Mouse (Mus musculus): ENCODE results near the gene Gdap1l1. TPM values are rescaled to one million over a fixed set of nuclear protein-coding genes. Genes with fewer than 3 reads are reported as not detected.

Gdap1l1 gene
- 96.6 and 99.8 TPM in 2 replicates for polyA plus RNA-seq (2012; rRNA removed)

GRCm38 (mm10) chr2:163438246-163438618 lies at the start of gene Gdap1l1:
Gene Gdap1l1 (plus strand): TSS chr2:163438476.
- Histone ChIP-seq H3K4me3 (ENCODE audit: insufficient read depth, low read length) (peak within 1 kb of the TSS; percentile 91), H3K4me1 (ENCODE audit: control insufficient read depth, insufficient read depth, low read length) (peaks cover 5% of the 10 kb centered on the region; the same call in 1 of the 2 replicates), H3K27ac (ENCODE audit: insufficient read depth, low read length) (peak within 1 kb of the TSS; percentile 86)
- peak; percentile 69; the same call in 1 of the 2 replicates for TF ChIP-seq POLR2A (IDR thresholded peaks at IDR 0.05; ENCODE audit: extremely low read depth, insufficient read depth, low read length)
- no peak for TF ChIP-seq CTCF (IDR thresholded peaks at IDR 0.05; ENCODE audit: extremely low read depth, insufficient read depth, low read length)

DNA sequence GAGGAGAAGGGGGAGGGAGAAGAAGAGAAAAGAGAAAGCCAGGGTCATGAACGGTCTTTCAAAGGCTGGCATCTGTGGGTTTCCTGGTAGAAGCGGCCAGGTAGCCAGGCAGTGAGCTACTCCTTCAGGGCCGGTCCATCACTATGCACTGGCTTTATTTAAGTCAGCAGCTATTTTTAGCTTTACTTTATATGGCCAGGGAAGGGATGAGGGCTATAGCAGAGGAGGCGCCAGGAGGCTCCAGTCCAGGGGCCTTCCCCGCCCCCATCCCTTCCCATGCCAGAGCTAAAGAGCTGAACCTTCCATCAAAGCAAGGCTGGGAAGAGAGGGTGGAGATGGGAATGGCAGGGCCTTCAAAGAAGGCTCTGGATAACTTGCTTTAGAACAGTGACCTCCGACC lies 45.8 kb upstream of the Gdap1l1 start:
- TF ChIP-seq CTCF (IDR thresholded peaks at IDR 0.05; ENCODE audit: extremely low read depth, insufficient read depth, low read length) = no peak
- no peak for TF ChIP-seq POLR2A (IDR thresholded peaks at IDR 0.05; ENCODE audit: extremely low read depth, insufficient read depth, low read length)
- no peak overlapping the region for H3K4me3 ChIP-seq (ENCODE audit: insufficient read depth, low read length)

DNA sequence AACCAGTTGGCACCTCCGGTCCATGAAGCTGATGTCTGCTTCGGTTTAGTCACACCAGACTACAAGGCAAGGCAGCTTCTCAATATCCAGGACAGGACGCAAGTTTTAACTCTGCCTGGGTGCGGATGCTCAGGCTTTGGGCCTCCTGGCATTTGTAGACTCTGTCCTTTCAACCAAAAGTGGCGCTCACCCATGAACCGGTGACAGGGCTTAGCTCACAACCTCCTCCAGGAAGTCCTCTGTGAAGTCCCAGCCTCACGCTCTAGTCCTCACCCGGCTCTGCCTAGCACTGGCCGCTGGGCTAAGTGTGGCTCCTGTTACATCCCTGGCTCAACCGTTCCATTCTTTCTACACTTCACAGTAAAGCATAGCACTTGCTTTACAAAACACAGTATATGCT lies 45.0 kb upstream of the Gdap1l1 start:
- Histone ChIP-seq H3K27ac (ENCODE audit: insufficient read depth, low read length) (no peak overlapping the region), H3K4me1 (ENCODE audit: control insufficient read depth, insufficient read depth, low read length) (no peaks in the 10 kb centered on the region), H3K4me3 (ENCODE audit: insufficient read depth, low read length) (no peak overlapping the region)
- TF ChIP-seq POLR2A (IDR thresholded peaks at IDR 0.05; ENCODE audit: extremely low read depth, insufficient read depth, low read length) = no peak
- no peak for TF ChIP-seq CTCF (IDR thresholded peaks at IDR 0.05; ENCODE audit: extremely low read depth, insufficient read depth, low read length)

More for the DNA sequence above, 45.8 kb upstream of the Gdap1l1 start:
- Histone ChIP-seq H3K27ac (ENCODE audit: insufficient read depth, low read length) (no peak overlapping the region), H3K4me1 (ENCODE audit: control insufficient read depth, insufficient read depth, low read length) (no peaks in the 10 kb centered on the region)

- no peaks in the 10 kb centered on the region for H3K4me1 ChIP-seq (ENCODE audit: control insufficient read depth, insufficient read depth, low read length)
- H3K4me3 ChIP-seq (ENCODE audit: insufficient read depth, low read length) = no peak overlapping the region
- H3K27ac ChIP-seq (ENCODE audit: insufficient read depth, low read length) = no peak overlapping the region
- TF ChIP-seq POLR2A (IDR thresholded peaks at IDR 0.05; ENCODE audit: extremely low read depth, insufficient read depth, low read length) (no peak), CTCF (IDR thresholded peaks at IDR 0.05; ENCODE audit: extremely low read depth, insufficient read depth, low read length) (no peak)
Measured at GRCm38 (mm10) chr2:163393976-163394375, 44.3 kb upstream of the Gdap1l1 start.

DNA sequence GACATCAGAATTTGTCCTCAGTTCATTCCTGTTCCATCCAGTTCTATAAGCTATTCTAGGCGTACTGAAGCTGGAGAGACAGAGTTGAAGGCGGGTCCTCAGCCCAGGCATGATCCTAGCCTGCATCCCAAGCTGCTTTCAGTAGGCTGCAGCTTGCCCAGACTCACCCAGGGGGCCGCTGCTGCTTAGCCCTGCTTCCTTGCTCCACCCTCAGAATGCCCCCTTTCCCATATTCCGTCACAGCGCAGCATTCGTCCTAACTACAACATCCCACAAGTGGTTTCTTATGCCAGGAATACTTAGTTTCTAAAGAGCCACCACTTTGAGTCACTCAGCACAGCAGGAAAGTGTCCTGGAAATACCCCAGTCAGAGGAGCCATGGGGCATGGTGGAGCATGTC lies 43.3 kb upstream of the Gdap1l1 start:
- no peaks in the 10 kb centered on the region for H3K4me1 ChIP-seq (ENCODE audit: control insufficient read depth, insufficient read depth, low read length)
- TF ChIP-seq POLR2A (IDR thresholded peaks at IDR 0.05; ENCODE audit: extremely low read depth, insufficient read depth, low read length) (no peak), CTCF (IDR thresholded peaks at IDR 0.05; ENCODE audit: extremely low read depth, insufficient read depth, low read length) (no peak)
- no peak overlapping the region for H3K27ac ChIP-seq (ENCODE audit: insufficient read depth, low read length)
- H3K4me3 ChIP-seq (ENCODE audit: insufficient read depth, low read length) = no peak overlapping the region

GRCm38 (mm10) chr2:163397071-163397470 lies 41.2 kb upstream of the Gdap1l1 start:
- no peaks in the 10 kb centered on the region for H3K4me1 ChIP-seq (ENCODE audit: control insufficient read depth, insufficient read depth, low read length)
- no peak for TF ChIP-seq POLR2A (IDR thresholded peaks at IDR 0.05; ENCODE audit: extremely low read depth, insufficient read depth, low read length)
- no peak for TF ChIP-seq CTCF (IDR thresholded peaks at IDR 0.05; ENCODE audit: extremely low read depth, insufficient read depth, low read length)
- no peak overlapping the region for H3K4me3 ChIP-seq (ENCODE audit: insufficient read depth, low read length)
- no peak overlapping the region for H3K27ac ChIP-seq (ENCODE audit: insufficient read depth, low read length)

- H3K4me1 ChIP-seq (ENCODE audit: control insufficient read depth, insufficient read depth, low read length) = no peaks in the 10 kb centered on the region
- TF ChIP-seq POLR2A (IDR thresholded peaks at IDR 0.05; ENCODE audit: extremely low read depth, insufficient read depth, low read length) (no peak), CTCF (IDR thresholded peaks at IDR 0.05; ENCODE audit: extremely low read depth, insufficient read depth, low read length) (no peak)
- no peak within 1 kb of the TSS for H3K4me3 ChIP-seq (ENCODE audit: insufficient read depth, low read length)
Measured at GRCm38 (mm10) chr2:163397905-163398304, 40.4 kb upstream of the Gdap1l1 start, which contains the start of gene Jph2. Gene Jph2 (minus strand): TSS chr2:163397993.

DNA sequence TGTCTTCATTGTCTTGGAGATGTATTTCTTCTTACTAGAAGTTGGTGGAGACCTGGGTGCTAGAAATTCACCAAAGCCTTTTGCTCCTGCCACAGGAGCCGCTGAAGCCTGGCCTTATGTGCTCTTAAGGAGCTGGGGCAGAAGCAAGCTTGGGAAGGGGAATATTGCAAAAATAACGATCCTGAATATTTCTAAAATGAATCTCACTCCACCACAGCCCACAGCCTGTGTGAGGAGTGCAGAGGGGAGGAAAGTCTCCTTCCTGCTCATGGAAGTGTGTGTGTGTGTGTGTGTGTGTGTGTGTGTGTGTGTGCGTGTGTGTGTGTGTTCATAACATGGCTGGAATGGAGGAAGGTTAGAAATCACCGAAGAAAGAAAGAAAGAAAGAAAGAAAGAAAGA lies 39.5 kb upstream of the Gdap1l1 start:
- TF ChIP-seq CTCF (IDR thresholded peaks at IDR 0.05; ENCODE audit: extremely low read depth, insufficient read depth, low read length) (no peak), POLR2A (IDR thresholded peaks at IDR 0.05; ENCODE audit: extremely low read depth, insufficient read depth, low read length) (no peak)
- Histone ChIP-seq H3K4me1 (ENCODE audit: control insufficient read depth, insufficient read depth, low read length) (no peaks in the 10 kb centered on the region), H3K4me3 (ENCODE audit: insufficient read depth, low read length) (no peak overlapping the region), H3K27ac (ENCODE audit: insufficient read depth, low read length) (no peak overlapping the region)

More at GRCm38 (mm10) chr2:163397905-163398304, 40.4 kb upstream of the Gdap1l1 start, which contains the start of gene Jph2:
- H3K27ac ChIP-seq (ENCODE audit: insufficient read depth, low read length) = no peak within 1 kb of the TSS

GRCm38 (mm10) chr2:163399222-163399621 lies 39.1 kb upstream of the Gdap1l1 start:
- no peaks in the 10 kb centered on the region for H3K4me1 ChIP-seq (ENCODE audit: control insufficient read depth, insufficient read depth, low read length)
- H3K4me3 ChIP-seq (ENCODE audit: insufficient read depth, low read length) = no peak overlapping the region
- H3K27ac ChIP-seq (ENCODE audit: insufficient read depth, low read length) = no peak overlapping the region
- TF ChIP-seq CTCF (IDR thresholded peaks at IDR 0.05; ENCODE audit: extremely low read depth, insufficient read depth, low read length) (no peak), POLR2A (IDR thresholded peaks at IDR 0.05; ENCODE audit: extremely low read depth, insufficient read depth, low read length) (no peak)

- Histone ChIP-seq H3K27ac (ENCODE audit: insufficient read depth, low read length) (no peak overlapping the region), H3K4me3 (ENCODE audit: insufficient read depth, low read length) (no peak overlapping the region), H3K4me1 (ENCODE audit: control insufficient read depth, insufficient read depth, low read length) (no peaks in the 10 kb centered on the region)
- TF ChIP-seq CTCF (IDR thresholded peaks at IDR 0.05; ENCODE audit: extremely low read depth, insufficient read depth, low read length) = peak; percentile 91
- no peak for TF ChIP-seq POLR2A (IDR thresholded peaks at IDR 0.05; ENCODE audit: extremely low read depth, insufficient read depth, low read length)
Measured at GRCm38 (mm10) chr2:163401221-163401620, 37.1 kb upstream of the Gdap1l1 start.

Measured in cortical plate, adult 2 months (tissue).